Mouse (Mus musculus) adrenal gland, postnatal 25 days (tissue): Measurements from ENCODE around the gene Slc16a11. TPM values are rescaled to one million over a fixed set of nuclear protein-coding genes. Genes with fewer than 3 reads are reported as not detected.

Experiments
- DNase-seq: peaks from one replicate; pipeline ENCODE4 v3.0.0; 2021; ENCODE audit warnings: mixed read lengths
- microRNA-seq, 2 experiments: library from miRNA; unstranded; fragments of <30 nt; microRNA quantifications; one replicate each; pipeline ENCODE4 v1.2.0; 2021
- total RNA-seq: library from RNA; stranded (reverse); gene quantifications from 2 replicates; pipeline ENCODE4 v1.2.3, GENCODE M21; 2021

The Slc16a11 gene
- total RNA-seq, 1 experiment from 2014 or later, result not detected

DNA sequence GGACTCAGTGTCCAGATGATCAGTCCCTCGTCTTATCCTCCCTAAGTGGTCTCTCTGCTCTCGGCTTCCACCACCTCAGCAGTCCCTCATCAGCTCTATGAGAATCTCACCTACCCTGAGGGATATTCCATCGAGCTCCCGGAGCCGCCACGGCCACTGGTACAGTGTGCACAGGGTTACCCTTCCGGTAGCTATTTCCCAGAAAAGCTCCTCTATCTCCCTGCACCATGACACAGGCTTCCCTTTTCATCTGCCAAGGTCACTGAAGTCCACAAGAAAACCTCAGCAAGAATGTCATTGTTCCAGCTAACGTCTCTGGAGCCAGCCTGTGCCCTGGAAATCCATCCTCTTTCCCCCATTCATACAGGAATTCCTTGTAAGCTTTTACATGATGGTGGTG lies 39.3 kb downstream of the Slc16a11 start:
- no peak for DNase-seq

DNA sequence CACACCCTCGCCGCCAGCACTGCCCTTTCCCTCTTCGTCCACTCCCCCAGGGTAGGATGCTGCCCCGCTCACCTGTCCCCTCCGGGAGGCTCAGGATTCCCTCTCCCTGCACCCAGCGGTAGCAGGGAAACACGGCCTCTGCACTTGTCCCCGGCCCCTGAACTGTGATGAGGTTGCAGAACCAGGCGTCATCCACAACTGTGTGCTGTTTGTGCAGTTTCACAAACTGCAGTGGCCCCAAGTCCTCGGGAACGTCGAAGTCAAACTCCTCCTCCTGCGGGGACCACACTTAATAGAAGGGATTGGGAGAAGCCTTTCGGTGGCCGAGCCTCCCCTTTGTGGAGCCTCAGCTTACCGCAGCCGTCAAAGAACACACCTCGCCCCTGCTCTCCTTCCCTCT lies 41.8 kb downstream of the Slc16a11 start:
- DNase-seq, result no peak

DNA sequence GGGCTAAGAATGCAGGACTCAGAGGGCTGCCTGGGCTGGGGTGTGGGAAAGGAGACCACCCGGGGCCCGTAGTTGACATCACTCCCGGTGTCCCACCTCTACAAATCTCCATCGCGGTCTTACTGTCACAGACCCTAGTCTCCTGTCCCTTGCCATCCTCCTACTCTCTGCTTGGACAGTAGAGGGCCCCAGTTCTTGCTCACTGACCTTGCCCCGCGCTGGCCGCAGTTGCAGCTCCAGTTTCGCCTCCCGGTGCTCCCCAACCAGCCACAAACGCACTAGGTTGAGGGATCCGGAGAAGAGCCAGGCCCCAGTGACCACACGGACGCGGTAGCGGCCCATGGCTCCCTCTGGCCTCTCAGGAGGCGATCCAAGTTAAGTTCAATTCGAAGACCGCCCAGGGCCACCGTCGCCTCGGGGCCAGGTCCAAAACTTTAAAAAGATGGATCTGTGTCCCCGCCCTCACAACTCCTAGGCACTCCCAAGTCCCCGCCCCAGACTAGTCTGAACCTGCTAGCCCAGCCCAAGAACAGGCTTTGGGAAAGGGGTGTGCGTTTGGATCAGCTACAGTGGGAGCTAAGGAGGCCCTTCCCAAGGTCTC lies 42.5 kb downstream of the Slc16a11 start, which contains the start of gene Alox12:
Gene Alox12 (minus strand): TSS at position 423 of the 601 bp plus-strand sequence.
- peak; percentile 62 for DNase-seq

DNA sequence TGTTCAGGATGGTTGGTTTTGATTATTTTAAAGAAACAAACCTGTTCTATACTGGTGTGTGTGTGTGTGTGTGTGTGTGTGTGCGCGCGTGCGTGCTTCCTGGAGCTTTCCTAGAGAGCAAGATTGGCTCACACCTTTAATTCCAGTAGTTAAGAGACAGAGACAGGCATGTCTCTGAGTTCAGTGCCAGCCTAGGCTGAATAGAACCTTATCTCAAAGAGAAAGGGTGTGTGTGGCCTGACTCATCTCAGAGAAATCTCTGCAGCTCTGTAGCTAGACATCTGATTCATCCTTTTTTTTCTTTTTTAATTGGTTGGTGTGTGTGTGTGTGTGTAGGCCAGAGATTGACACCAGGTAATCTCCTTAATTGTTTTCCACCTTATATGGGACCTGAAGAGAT lies 46.5 kb downstream of the Slc16a11 start:
- DNase-seq, result no peak

DNA sequence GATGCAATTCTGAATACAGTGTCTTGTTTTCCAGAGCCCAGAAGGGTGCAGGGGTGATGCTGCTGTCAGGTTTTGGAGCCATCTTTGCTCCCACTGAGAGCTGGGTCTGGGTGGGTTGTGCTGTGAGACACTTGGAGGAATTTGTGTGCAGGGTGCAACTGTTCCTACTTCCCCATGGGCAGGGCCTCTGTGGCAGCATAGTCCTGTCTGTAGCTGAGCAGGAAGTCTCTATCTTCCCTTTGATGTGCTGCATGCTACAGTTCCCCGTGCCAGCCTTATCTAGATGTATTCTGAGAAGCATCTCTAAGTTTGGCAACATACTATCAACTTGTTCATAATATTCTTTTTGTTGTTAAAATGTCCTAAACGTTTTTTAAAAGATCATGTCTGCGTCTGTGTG lies 52.7 kb downstream of the Slc16a11 start:
- DNase-seq, result no peak

DNA sequence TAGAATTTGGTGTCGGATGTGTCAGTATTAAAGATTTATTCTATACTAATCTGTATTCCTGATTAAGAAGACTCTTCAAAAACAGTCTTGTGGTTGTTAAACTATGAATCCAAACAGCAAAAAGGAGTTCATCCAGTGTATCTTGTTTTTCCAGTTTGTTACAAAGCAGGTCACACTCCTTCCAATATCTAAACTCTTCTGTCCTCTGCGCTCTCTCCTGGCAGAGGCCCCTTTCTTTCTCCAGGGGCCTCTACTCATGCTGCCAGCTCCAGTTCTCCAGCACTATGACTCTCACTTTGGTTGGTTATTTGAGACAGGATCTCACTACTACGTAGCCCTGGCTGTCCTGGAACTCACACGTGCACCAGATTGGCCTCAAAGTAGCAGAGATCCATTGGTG lies 53.3 kb downstream of the Slc16a11 start:
- no peak for DNase-seq

Small RNA genes within 50 kb of the gene (microRNA-seq; reads per million reads assigned to microRNA genes)
- gene Mir195a (1,158 to 1,330 reads per million in 2 experiments), gene Mir497 (0 reads per million in 2 experiments), gene Mir497b (0 reads per million in 2 experiments)

Other genes with a start within 250 kb of the Slc16a11 start
- 0.52 TPM in 1 of 2 replicates, not detected in the other for gene Cldn7, start 248.0 kb upstream of the Slc16a11 start, total RNA-seq
- gene Ctdnep1, start 231.6 kb upstream of the Slc16a11 start, total RNA-seq, result 123 and 141 TPM in 2 replicates
- 71.1 and 76.1 TPM in 2 replicates for gene Elp5, start 230.2 kb upstream of the Slc16a11 start, total RNA-seq
- gene Gabarap, start 221.6 kb upstream of the Slc16a11 start, total RNA-seq, result 406 and 407 TPM in 2 replicates
- gene Phf23, start 217.0 kb upstream of the Slc16a11 start, total RNA-seq, result 55.7 and 64.6 TPM in 2 replicates
- 19.6 and 22.3 TPM in 2 replicates for gene Dvl2, start 212.2 kb upstream of the Slc16a11 start, total RNA-seq
- 391 and 422 TPM in 2 replicates for gene Acadvl, start 197.3 kb upstream of the Slc16a11 start, total RNA-seq
- gene Dlg4, start 195.8 kb upstream of the Slc16a11 start, total RNA-seq, result 30.7 and 31.0 TPM in 2 replicates
- 0.91 and 3.4 TPM in 2 replicates for gene Asgr1, start 158.7 kb upstream of the Slc16a11 start, total RNA-seq
- 2.9 and 4.1 TPM in 2 replicates for gene Asgr2, start 120.1 kb upstream of the Slc16a11 start, total RNA-seq
- 2.2 and 2.6 TPM in 2 replicates for gene Mgl2, start 82.4 kb upstream of the Slc16a11 start, total RNA-seq
- 0.81 and 2.0 TPM in 2 replicates for gene Clec10a, start 56.6 kb upstream of the Slc16a11 start, total RNA-seq
- 3.7 and 4.9 TPM in 2 replicates for gene Slc16a13, start 8.3 kb downstream of the Slc16a11 start, total RNA-seq
- 12.2 and 20.5 TPM in 2 replicates for gene Bcl6b, start 17.0 kb downstream of the Slc16a11 start, total RNA-seq
- gene 0610010K14Rik, start 25.2 kb downstream of the Slc16a11 start, total RNA-seq, result 45.8 and 59.1 TPM in 2 replicates
- gene Gm21988, start 27.1 kb downstream of the Slc16a11 start, total RNA-seq, result 7.1 and 7.2 TPM in 2 replicates
- 271 and 305 TPM in 2 replicates for gene Rnasek, start 27.1 kb downstream of the Slc16a11 start, total RNA-seq
- 1.5 and 1.8 TPM in 2 replicates for gene Alox12, start 42.6 kb downstream of the Slc16a11 start, total RNA-seq
- gene Alox12e, start 109.9 kb downstream of the Slc16a11 start, total RNA-seq, result not detected in 2 replicates
- gene Alox15, start 139.3 kb downstream of the Slc16a11 start, total RNA-seq, result 2.1 and 2.7 TPM in 2 replicates
- 23.3 and 26.7 TPM in 2 replicates for gene Pelp1, start 197.3 kb downstream of the Slc16a11 start, total RNA-seq
- gene Arrb2, start 219.9 kb downstream of the Slc16a11 start, total RNA-seq, result 17.1 and 29.9 TPM in 2 replicates
- gene Med11, start 239.2 kb downstream of the Slc16a11 start, total RNA-seq, result 23.0 and 25.4 TPM in 2 replicates
- 1.5 and 1.8 TPM in 2 replicates for gene Zmynd15, start 246.7 kb downstream of the Slc16a11 start, total RNA-seq
- gene Cxcl16, start 247.2 kb downstream of the Slc16a11 start, total RNA-seq, result 5.5 and 7.1 TPM in 2 replicates